Mouse (Mus musculus) neural tube, embryonic 14.5 days (tissue): ENCODE measurements around the gene Ppox. TPM values are rescaled to one million over a fixed set of nuclear protein-coding genes. Genes with fewer than 3 reads are reported as not detected.
A peak's percentile ranks its signal among the peaks of the same experiment; 100 is the strongest.

Source experiments
- ATAC-seq: fragments of 200-750 bp; cut with Nextera tagmentation; 2 replicates; pipeline ENCODE4 v1.8.0; 2017; ENCODE audit warnings: low read depth, mild to moderate bottlenecking, moderate TSS enrichment, moderate library complexity
- H3K27ac ChIP-seq: fragments of 300-500 bp; sonication (generic); 2 replicates; pipeline ENCODE4 v1.5.1; 2014; ENCODE audit warnings: low read depth, mild to moderate bottlenecking, control low read depth, low read length, moderate library complexity, mixed read lengths
- H3K27me3 ChIP-seq: fragments of 300-500 bp; sonication (generic); 2 replicates; pipeline ENCODE4 v1.6.1; 2014; ENCODE audit warnings: low read length; ENCODE audit not compliant: control insufficient read depth, insufficient read depth
- H3K36me3 ChIP-seq: fragments of 300-500 bp; sonication (generic); 2 replicates; pipeline ENCODE4 v1.6.1; 2014; ENCODE audit warnings: low read length, mixed read lengths; ENCODE audit not compliant: control insufficient read depth, insufficient read depth
- H3K4me1 ChIP-seq: fragments of 300-500 bp; sonication (generic); 2 replicates; pipeline ENCODE4 v1.6.1; 2014; ENCODE audit warnings: low read length; ENCODE audit not compliant: control insufficient read depth, insufficient read depth
- H3K4me2 ChIP-seq: fragments of 300-500 bp; sonication (generic); 2 replicates; pipeline ENCODE4 v1.6.1; 2014; ENCODE audit warnings: mild to moderate bottlenecking, low read depth, low read length, control low read depth
- H3K4me3 ChIP-seq: fragments of 300-500 bp; sonication (generic); 2 replicates; pipeline ENCODE4 v1.5.1; 2014; ENCODE audit warnings: low read depth, low read length, control low read depth, mixed read lengths
- H3K9ac ChIP-seq: fragments of 300-500 bp; sonication (generic); replicated peaks from 2 replicates; pipeline ENCODE4 v1.6.1; 2014; ENCODE audit warnings: low read depth, mild to moderate bottlenecking, control low read depth, low read length, mixed read lengths
- H3K9me3 ChIP-seq: fragments of 300-500 bp; sonication (generic); 2 replicates; pipeline ENCODE4 v1.6.1; 2016; ENCODE audit warnings: low read length; ENCODE audit not compliant: control insufficient read depth
- WGBS: fragments of 180-500 bp; shearing (Covaris S2); extraction: QIAGEN DNeasy Blood & Tissue Kit; methylation state at CpG from one replicate; pipeline ENCODE4 v1.1.7; 2014; 5-methylcytosine and 5-hydroxymethylcytosine counted together
- polyA plus RNA-seq: library from polyadenylated mRNA; unstranded; fragments of >200 nt; fragmentation: Nextera tagmentation; extraction: Ambion mirVana; gene quantifications from 2 replicates; pipeline ENCODE4 v1.2.1, GENCODE M21; 2014

Gene Ppox
- polyA plus RNA-seq, 1 experiment from 2014 or later: 51.2 TPM

DNA sequence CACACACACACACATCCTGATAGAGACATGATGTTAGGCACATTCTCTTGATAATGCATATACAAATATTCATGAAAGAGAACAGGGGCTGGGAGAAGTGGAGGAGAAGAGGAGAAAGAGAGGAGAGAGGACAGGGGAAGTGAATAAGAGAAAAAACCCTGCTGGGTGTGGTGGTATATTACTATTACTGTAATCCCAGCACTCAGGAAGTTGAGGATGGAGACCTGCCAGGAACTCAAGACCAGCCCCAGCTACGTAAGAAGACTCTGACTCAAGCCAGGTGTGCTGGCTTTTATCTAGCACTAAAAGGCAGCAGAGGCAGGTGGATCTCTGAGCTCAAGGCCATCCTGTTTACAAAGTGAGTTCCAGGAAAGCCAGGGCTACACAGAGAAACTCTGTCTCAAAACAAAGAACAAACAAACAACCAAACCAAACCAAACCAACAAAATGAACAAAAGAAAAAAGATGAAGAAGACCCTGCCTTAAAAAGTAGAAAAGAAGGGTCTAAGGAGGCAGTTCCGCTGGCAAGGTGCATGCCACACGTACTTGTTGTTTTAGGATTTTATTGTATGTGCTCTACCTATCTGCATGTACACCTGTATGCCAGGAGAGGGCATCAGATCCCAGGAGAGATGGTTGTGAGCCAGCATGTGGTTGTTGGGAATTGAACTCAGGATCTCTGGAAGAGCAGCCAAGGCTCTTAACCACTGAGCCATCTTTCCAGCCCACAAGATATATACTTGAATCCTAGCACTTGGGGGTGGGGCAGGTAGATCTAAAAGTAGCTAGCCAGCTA is 17.1 kb downstream of the Ppox start:
- H3K9me3 ChIP-seq: no peaks in the 10 kb centered on the region
- no peak overlapping the region for H3K4me3 ChIP-seq
- ATAC-seq: no peak
- H3K27me3 ChIP-seq: no peaks in the 10 kb centered on the region
- 80% methylated on average over 3 of the region's 3 CpGs for WGBS
- no peaks in the 10 kb centered on the region for H3K36me3 ChIP-seq
- H3K27ac ChIP-seq: peak overlapping the region; percentile 72
- no peak overlapping the region for H3K9ac ChIP-seq
- peak overlapping the region; percentile 42 for H3K4me2 ChIP-seq
- H3K4me1 ChIP-seq: peaks cover 10% of the 10 kb centered on the region; the same call in 1 of the 2 replicates

DNA sequence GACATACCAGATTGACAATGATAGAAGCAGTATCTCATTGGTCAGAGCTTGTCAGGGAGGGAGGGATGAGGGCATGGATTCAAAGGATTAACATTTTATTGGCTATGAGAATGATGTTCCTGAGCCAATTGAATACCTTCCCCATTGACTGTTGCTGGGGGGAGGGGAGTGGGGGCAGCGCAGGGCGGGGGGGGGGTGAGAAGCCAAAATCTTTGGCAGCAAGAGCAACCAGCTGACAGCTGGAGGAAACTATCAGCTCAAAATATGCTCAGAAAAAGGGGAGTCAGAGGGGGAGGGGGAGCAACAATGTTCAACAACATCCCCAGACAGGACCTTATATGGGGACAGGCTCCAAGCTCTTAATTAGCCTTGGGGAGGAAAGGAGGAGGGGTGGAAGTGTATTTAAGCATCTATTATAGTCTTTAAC is 17.8 kb downstream of the Ppox start:
- Histone ChIP-seq H3K9me3 (no peaks in the 10 kb centered on the region), H3K27me3 (no peaks in the 10 kb centered on the region), H3K4me1 (peaks cover 10% of the 10 kb centered on the region; the same call in 1 of the 2 replicates), H3K4me3 (no peak overlapping the region), H3K4me2 (peak overlapping the region; percentile 42), H3K36me3 (no peaks in the 10 kb centered on the region), H3K9ac (no peak overlapping the region), H3K27ac (peak overlapping the region; percentile 76)
- WGBS: 0% methylated on average over 2 of the region's 2 CpGs
- peak; percentile 94 for ATAC-seq

GRCm38 (mm10) chr1:171262594-171263130 is 18.3 kb downstream of the Ppox start:
- H3K27me3 ChIP-seq: no peaks in the 10 kb centered on the region
- peak overlapping the region; percentile 14 for H3K4me3 ChIP-seq
- peaks cover 10% of the 10 kb centered on the region; the same call in 1 of the 2 replicates for H3K4me1 ChIP-seq
- peak; percentile 76 for ATAC-seq
- 4% methylated on average over 8 of the region's 8 CpGs for WGBS
- H3K27ac ChIP-seq: peak overlapping the region; percentile 76
- H3K4me2 ChIP-seq: peak overlapping the region; percentile 42
- no peaks in the 10 kb centered on the region for H3K36me3 ChIP-seq
- no peaks in the 10 kb centered on the region for H3K9me3 ChIP-seq
- H3K9ac ChIP-seq: peak overlapping the region; percentile 32

- Histone ChIP-seq H3K4me3 (no peak overlapping the region), H3K4me1 (peaks cover 10% of the 10 kb centered on the region; the same call in 1 of the 2 replicates), H3K27me3 (no peaks in the 10 kb centered on the region), H3K4me2 (no peak overlapping the region), H3K27ac (no peak overlapping the region), H3K9ac (no peak overlapping the region), H3K9me3 (no peaks in the 10 kb centered on the region), H3K36me3 (no peaks in the 10 kb centered on the region)
- WGBS: 88% methylated on average over 3 of the region's 3 CpGs
- no peak for ATAC-seq
Observed at GRCm38 (mm10) chr1:171260316-171260715, 20.7 kb downstream of the Ppox start.

DNA sequence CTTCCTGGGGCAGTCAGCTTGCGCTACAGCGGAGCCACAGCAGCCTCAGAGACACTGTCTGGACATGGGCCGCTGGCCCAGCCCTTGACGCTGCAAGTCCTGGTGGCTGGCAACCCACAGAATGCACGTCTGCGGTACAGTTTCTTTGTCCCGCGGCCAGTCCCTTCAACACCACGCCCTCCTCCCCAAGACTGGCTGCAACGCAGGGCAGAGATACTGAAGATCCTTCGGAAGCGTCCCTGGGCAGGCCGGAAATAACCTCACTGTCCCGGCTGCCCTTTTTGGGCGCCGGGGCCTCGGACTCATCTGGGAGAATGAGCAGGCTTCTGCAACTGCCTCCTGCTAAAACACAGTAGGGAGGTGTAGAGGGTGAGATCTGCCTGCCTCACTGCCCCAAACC is 22.1 kb downstream of the Ppox start:
- WGBS: 84% methylated on average over 17 of the region's 17 CpGs
- H3K36me3 ChIP-seq: no peaks in the 10 kb centered on the region
- ATAC-seq: no peak
- H3K27me3 ChIP-seq: no peaks in the 10 kb centered on the region
- H3K9me3 ChIP-seq: no peaks in the 10 kb centered on the region
- no peak overlapping the region for H3K4me3 ChIP-seq
- no peak overlapping the region for H3K4me2 ChIP-seq
- peaks cover 10% of the 10 kb centered on the region; the same call in 1 of the 2 replicates for H3K4me1 ChIP-seq
- H3K9ac ChIP-seq: no peak overlapping the region
- H3K27ac ChIP-seq: no peak overlapping the region

- no peak overlapping the region for H3K4me3 ChIP-seq
- ATAC-seq: no peak
- no peak overlapping the region for H3K27ac ChIP-seq
- H3K9ac ChIP-seq: no peak overlapping the region
- 88% methylated on average over 9 of the region's 9 CpGs for WGBS
- H3K36me3 ChIP-seq: no peaks in the 10 kb centered on the region
- H3K27me3 ChIP-seq: no peaks in the 10 kb centered on the region
- no peak overlapping the region for H3K4me2 ChIP-seq
- no peaks in the 10 kb centered on the region for H3K9me3 ChIP-seq
- peaks cover 5% of the 10 kb centered on the region; the same call in 1 of the 2 replicates for H3K4me1 ChIP-seq
Observed at GRCm38 (mm10) chr1:171257781-171258180, 23.2 kb downstream of the Ppox start.

- H3K36me3 ChIP-seq: no peaks in the 10 kb centered on the region
- H3K4me2 ChIP-seq: no peak overlapping the region
- no peak overlapping the region for H3K27ac ChIP-seq
- H3K9ac ChIP-seq: no peak overlapping the region
- WGBS: 69% methylated on average over 15 of the region's 15 CpGs
- H3K9me3 ChIP-seq: no peaks in the 10 kb centered on the region
- no peaks in the 10 kb centered on the region for H3K27me3 ChIP-seq
- no peak overlapping the region for H3K4me3 ChIP-seq
- peaks cover under 1% of the 10 kb centered on the region; the same call in 1 of the 2 replicates for H3K4me1 ChIP-seq
- ATAC-seq: 0 out of 2 replicates have a peak, but pooled peaks have one; percentile 32
Observed at GRCm38 (mm10) chr1:171256937-171257548, 23.9 kb downstream of the Ppox start.

- peaks cover 4% of the 10 kb centered on the region for H3K4me1 ChIP-seq
- no peak overlapping the region for H3K4me3 ChIP-seq
- no peaks in the 10 kb centered on the region for H3K9me3 ChIP-seq
- no peaks in the 10 kb centered on the region for H3K27me3 ChIP-seq
- 92% methylated on average over 24 of the region's 24 CpGs for WGBS
- no peak overlapping the region for H3K27ac ChIP-seq
- no peak overlapping the region for H3K4me2 ChIP-seq
- ATAC-seq: no peak
- H3K36me3 ChIP-seq: no peaks in the 10 kb centered on the region
- no peak overlapping the region for H3K9ac ChIP-seq
Observed at GRCm38 (mm10) chr1:171256095-171256818, 24.7 kb downstream of the Ppox start.
